Mouse (Mus musculus): ENCODE measurements around the gene Bcl9.

DNA sequence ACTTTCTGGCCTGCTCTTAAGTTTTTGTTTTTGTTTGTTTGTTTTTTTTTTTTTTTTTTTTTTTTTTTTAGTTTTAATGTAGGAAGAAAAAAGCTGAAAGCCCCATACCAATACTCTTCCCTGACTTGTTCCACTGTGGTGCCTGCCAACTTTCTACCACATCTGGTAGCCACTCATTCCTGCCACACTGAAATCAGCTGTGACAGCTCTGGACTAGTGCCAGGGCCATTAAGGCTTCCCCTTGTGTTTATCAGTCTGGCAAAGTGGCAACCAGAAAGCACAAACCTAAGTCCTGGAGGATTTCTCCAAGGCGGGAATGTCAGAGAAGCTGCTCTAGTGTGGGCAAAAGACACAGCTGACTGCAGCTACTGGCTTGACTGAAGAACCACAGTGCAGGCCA, 83.3 kb downstream of the Bcl9 start:
- TF ChIP-seq CTCF (IDR thresholded peaks at IDR 0.05; ENCODE audit: insufficient read depth, low read length) (no peak), POLR2A (IDR thresholded peaks at IDR 0.05; ENCODE audit: borderline replicate concordance, extremely low read depth, low read depth, low read length) (no peak)
